Mouse (Mus musculus) right cerebral cortex, postnatal 25 days (tissue): ENCODE results near the gene Fhl2.
"Not testable (repeated sequence)": the region's sequence is repeated elsewhere in the genome, so short reads cannot be mapped to it uniquely, and the experiment has no call there.

Source experiments
- DNase-seq: peaks from one replicate; pipeline ENCODE4 v3.0.0; 2022

The Fhl2 gene

GRCm38 (mm10) chr1:43145388-43145787 is 51.4 kb downstream of the Fhl2 start:
- DNase-seq, result no peak

DNA sequence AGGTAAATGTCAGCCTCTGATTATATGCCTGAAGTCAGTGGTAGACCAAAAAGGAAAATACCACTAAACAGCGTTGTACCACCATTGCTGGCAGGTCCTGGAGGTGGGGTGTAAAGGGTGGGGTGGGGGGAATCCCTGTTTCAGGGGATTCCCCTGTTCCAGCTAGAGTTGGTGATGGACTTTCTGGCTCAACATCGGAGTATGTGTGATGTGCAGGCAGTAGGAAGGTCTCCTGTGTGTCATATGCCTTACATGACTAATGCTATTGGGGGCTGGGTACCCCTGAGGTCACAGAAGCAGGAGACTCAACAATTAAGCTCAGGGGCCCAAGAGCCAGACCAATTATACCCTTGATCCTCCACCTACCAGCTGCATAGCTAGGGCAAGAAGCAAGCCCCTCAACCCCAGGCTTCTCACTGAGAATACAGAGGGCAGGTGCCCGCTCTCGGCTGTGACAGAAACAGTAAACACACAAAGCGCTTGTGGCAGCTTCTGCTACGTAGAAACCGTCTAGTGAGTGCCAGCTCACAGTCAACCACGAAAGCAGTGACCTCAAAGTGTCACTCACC is 52.4 kb downstream of the Fhl2 start:
- DNase-seq, result no peak

- no peak for DNase-seq
Observed at GRCm38 (mm10) chr1:43143791-43144190, 53.0 kb downstream of the Fhl2 start.

GRCm38 (mm10) chr1:43143284-43143683 is 53.5 kb downstream of the Fhl2 start:
- DNase-seq, result no peak

DNA sequence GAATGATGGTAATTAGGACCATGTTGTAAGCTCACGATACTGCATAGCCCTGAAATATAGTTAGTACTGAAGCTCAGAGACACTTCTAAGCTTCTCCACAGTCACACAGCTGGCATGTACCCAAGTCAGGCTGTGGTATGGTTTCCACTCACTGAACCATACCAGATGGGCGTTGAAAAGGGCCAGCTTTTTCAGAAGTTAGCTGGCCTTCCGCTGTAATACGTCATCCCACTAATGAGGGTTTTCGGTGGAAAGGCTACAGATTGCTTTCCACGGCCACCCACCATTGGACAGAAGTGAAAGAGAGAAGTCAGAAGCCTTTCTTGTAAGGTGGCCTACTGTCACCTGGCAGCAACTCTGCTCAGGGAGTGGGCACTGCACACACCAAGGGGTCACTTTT is 53.9 kb downstream of the Fhl2 start:
- DNase-seq, result no peak

DNA sequence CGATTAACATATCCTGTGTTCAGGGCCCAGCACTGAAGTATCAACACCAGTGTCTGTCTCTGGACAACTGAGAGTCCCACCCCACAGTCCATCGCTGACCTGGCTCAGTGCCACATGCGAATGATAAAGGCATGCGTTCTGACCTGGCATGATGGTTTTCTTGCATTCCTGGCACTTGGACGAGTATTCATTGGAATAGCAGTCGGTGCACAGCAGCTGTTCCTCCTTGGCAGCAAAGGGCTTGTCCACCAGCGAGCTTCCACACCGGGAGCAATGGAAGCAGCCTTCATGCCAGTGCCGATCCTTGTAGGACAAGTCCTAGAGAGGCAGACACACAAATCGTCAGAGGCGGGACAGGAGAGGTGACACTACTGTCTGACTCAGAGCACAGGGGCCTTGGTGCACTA is 55.2 kb downstream of the Fhl2 start:
- no peak for DNase-seq

GRCm38 (mm10) chr1:43139587-43140266 is 57.1 kb downstream of the Fhl2 start:
- peak; percentile 78 for DNase-seq

GRCm38 (mm10) chr1:43138268-43138812 is 58.4 kb downstream of the Fhl2 start:
- DNase-seq, result no peak

DNA sequence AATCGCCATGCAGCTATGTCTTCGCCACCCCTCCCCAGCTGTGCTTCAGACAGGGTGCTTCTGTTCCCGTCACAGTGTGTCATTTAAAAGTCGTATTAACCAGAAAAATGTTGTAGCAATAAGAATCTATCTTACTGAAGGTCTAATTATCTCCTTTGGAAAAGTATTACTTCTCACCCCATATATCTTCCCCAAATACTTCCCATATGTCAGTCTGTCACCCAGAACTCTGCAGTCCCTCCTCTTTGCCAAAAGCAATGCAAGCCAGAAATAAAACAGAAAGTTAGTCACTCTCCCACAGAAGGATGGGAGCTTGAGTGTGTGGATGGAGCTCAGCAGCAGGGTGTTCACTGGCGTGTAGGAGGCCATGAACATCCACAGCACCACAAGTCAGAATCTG is 59.5 kb downstream of the Fhl2 start:
- no peak for DNase-seq

DNA sequence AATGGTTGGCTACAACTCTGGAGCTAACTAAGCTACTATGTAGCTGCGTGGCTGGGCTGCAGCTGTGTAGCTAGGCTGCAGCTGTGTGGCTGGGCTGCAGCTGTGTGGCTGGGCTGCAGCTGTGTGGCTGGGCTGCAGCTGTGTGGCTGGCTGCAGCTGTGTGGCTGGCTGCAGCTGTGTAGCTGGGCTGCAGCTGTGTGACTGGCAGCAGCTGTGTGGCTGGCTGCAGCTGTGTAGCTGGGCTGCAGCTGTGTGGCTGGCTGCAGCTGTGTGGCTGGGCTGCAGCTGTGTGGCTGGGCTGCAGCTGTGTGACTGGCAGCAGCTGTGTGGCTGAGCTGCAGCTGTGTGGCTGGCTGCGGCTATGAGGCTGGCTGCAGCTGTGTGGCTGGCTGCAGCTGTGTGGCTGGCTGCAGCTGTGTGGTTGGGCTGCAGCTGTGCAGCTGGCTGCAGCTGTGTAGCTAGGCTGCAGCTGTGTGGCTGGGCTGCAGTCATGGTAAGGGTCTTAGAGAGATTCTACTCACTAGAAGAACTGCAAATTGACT is 60.2 kb downstream of the Fhl2 start:
- not testable (repeated sequence) for DNase-seq

DNA sequence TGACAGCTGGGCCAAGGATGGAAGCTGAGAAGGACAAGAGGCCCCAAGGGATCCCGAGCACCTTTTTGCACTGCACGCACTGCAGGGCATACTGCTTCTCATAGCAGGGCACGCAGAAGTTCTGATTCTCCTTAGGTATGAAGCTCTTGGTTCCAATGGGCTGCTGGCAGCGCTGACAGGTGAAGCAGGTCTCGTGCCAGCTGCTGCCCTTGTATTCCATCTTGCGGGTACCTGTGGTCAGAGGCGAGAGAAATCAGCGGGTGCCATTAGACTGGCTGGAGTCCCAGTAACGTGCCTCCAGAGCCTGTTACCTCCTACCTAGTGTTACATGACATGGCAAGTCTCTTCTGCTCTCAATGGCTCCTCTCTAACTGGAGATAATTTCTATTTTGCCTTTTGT is 65.2 kb downstream of the Fhl2 start:
- DNase-seq, result no peak

DNA sequence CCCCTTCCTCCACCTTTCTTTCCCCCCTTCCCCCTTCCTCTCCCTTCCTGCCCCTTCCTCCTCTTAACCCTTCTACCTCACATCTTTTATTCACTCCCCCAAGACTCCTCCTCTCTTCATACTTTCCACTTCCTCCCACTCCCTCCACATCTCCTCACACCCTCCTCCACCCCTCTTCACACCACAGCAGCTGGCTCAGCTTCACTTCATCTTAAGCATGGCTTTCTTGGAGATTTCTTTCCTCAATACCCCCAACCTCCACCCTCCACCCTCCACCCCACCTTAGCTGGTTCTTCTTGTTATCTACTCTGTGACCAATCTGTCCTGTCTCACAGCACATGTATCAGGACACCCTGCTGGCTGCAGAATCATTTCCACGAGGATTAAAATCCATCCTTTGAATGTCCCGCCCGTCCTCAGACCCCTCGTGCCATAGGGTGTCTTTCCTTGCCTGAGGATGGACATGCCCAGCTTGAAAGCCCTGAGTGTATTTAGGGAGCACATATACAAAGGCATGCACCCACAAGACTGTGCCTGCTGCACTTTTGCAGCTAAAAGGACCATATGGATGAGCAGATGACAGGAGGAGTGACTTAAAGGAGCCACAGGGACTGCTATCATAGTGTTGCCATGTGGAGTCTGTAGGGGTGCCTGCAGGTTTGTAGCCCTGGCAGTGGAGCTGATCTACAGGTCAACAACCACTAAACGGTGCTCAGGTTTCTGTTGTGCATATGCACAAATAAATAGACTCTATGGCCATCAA is 66.4 kb downstream of the Fhl2 start:
- DNase-seq, result no peak

- no peak for DNase-seq
Observed at GRCm38 (mm10) chr1:43127820-43128610, 68.8 kb downstream of the Fhl2 start.

DNA sequence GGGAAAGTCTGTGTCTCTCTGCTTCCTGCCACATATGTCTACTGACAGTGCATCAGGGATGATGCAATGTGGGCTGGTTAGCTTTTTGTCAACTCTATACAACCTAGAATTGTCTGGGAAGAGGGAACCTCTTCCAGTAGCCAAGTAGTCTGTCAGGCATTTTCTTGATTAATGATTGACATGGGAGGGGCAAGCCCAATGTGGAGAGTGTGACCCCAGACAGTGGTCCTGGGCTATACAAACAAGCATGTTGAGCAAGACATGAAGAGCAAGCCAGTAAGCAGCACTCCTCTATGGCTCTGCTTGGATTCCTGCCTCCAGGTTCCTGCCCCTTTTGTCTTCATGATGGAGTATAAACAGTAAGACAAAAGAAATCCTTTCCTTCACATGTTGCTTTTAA is 69.6 kb downstream of the Fhl2 start:
- DNase-seq, result no peak

DNA sequence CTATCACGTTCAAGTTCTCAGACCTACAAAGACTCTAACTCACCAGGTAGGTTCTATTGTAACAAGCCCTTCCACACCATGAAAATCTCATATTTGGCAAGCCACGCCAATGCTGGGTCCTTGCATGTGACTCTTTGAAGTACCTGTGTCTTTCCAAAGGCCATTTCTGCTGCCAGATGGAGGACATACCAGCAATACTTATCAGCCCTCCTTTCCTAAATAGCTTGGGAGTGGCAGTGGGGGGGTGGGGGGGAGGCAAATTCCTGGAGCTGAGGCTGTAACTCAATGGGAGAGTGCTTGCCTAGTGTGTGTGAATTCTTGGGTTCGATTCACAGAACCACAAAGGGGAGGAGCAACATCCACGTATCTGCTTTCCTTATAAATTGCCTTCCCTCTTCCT is 72.1 kb downstream of the Fhl2 start:
- DNase-seq, result no peak

DNA sequence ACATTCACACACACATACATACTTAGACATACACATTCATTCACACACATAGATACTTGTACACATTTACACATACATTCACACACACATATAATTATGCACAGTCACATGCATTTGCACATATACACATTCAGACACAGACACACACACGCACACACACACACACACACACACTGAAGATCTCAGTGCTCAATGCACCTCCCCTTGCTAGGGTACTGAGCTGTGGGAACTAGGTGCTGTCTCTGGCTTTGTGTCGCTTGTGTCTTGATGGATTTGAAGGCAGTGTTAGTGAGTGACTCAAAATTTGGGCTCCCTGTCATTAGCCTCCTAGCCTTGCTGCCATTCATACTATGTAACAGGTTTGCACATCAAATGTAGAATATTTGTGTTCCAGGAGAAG is 74.2 kb downstream of the Fhl2 start:
- no peak for DNase-seq

DNA sequence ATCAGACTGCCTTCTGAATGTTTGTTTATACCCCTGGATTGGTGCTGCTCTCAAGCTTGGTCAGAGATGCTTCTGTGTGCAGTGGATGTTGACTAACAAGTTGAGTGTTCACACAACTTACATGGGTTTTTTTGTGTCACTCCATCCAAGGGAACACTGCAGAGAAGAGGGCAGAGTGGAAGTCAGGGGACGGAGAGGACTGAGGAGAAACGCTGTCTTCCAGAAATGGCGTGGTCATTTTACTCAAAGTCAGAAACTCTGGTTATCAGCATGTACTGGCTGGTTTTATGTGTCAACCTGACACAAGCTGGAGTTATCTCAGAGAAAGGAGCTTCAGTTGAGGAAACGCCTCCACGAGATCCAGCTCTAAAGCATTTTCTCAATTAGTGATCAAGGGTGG is 75.8 kb downstream of the Fhl2 start:
- DNase-seq, result no peak

DNA sequence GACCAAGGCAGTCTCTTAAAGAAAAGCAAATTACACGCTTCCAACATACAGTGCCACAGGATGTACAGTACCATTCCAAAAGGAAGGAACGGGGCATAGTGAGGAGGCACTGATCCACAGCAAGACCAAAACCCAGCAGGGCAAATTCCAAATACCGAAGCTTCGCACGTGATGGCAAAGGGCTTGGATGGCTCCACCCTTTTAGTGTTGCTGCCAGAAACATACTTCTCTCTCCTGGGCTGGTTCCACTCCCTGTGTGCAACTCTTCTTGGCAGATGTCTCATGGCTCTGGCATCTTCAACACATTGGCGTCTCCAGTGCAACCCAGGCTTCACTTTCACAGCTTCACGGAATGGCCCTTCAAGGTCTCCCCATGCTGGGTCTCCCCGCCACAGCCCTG is 79.3 kb downstream of the Fhl2 start:
- DNase-seq, result no peak

DNA sequence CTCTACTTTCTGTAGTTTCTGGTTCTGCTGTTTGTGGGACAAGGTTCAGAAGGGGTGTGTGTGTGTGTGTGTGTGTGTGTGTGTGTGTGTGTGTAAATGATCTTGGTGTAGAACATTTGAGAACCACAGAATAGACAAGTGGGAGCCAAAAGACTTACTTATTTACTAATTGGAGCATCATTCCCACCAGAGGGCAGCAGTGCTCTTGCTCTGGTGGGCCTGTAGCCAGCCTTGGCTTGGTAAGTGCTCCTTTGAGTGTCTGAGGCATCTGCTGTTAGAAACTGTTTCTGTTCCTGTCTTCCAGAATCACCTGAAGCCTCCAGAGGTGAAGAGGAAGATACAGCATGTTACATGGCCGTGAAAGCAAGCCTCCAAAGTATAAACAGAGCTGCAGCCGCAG is 83.9 kb downstream of the Fhl2 start:
- DNase-seq, result peak; percentile 65

- no peak for DNase-seq
Observed at GRCm38 (mm10) chr1:43110556-43110955, 86.2 kb downstream of the Fhl2 start.

- no peak for DNase-seq
Observed at GRCm38 (mm10) chr1:43108729-43109128, 88.1 kb downstream of the Fhl2 start.

DNA sequence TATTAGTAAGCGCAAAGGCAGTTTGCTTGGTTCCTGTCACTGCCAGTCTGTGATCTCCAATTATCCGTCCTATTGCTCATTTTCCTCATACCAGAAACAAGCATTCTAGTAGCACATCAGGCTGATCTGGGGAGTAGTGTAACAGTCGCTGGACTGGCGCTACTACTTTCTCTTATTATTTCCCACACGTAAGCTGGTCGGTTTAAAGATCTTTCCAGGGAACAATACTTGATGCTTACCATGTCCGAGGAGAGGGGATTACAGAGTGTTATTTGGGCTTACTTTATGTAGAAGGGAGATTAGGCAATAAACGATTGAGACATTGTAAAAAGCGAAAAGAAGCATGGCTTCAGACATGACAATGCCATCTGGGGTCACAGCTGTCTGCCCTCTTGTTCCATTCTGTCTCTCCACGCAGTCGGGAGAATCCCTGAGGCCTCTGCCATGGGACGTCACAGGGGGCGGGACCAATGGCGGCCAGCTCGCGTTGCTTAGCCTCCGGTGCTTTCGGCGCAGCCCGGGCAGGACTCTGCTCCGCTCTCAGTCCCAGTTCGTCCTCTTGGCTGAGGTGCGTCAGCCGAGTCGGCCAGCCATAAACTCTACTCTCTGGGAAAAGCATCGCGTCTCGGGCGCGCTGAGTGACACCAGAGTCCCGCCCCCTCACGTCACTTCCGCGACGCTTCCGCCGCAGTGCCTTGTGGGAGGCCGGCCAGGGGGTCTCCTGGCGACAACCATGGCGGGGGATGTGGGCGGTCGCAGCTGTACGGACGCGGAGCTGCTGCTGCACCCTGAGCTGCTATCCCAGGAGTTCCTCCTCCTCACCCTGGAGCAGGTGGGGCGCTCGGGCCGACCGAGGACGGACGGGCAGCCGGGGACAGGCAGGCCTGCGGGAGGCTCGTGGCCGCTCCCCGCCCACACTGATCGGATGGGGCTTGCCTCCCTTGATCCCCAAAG is 98.5 kb downstream of the Fhl2 start, which contains the start of the genes Tgfbrap1 and AI597479:
Gene Tgfbrap1, minus strand, starts transcription at position 607 of the 954 bp plus-strand sequence.
Gene AI597479, plus strand, starts transcription at position 680 of the 954 bp plus-strand sequence.
- DNase-seq, result peak; percentile 94
